Mouse (Mus musculus) ES-E14 (cell line): Measurements from ENCODE around the gene Cd82.

Experiments
- HCFC1 ChIP-seq: IDR thresholded peaks from 2 replicates; pipeline ENCODE4 v1.6.1; 2012; ENCODE audit warnings: low read length, inconsistent platforms, borderline replicate concordance; ENCODE audit not compliant: insufficient read depth
- MAFK ChIP-seq: IDR thresholded peaks from 2 replicates; pipeline ENCODE4 v1.6.1; 2014; ENCODE audit warnings: mild to moderate bottlenecking, low read depth, low read length, inconsistent platforms; ENCODE audit not compliant: insufficient read depth
- ZC3H11A ChIP-seq: IDR thresholded peaks from 2 replicates; pipeline ENCODE4 v1.6.1; 2012; ENCODE audit warnings: low read depth, mild to moderate bottlenecking, inconsistent platforms, low read length, borderline replicate concordance
- ZNF384 ChIP-seq: IDR thresholded peaks from 2 replicates; pipeline ENCODE4 v1.6.1; 2012; ENCODE audit warnings: low read depth, low read length, inconsistent platforms

GRCm38 (mm10) chr2:93377157-93377556 is 85.8 kb downstream of the Cd82 start:
- TF ChIP-seq HCFC1 (no peak), MAFK (no peak), ZC3H11A (no peak), ZNF384 (no peak)
